26 mouse cellular contexts compared by ENCODE assay signal in the genomic region with DNA sequence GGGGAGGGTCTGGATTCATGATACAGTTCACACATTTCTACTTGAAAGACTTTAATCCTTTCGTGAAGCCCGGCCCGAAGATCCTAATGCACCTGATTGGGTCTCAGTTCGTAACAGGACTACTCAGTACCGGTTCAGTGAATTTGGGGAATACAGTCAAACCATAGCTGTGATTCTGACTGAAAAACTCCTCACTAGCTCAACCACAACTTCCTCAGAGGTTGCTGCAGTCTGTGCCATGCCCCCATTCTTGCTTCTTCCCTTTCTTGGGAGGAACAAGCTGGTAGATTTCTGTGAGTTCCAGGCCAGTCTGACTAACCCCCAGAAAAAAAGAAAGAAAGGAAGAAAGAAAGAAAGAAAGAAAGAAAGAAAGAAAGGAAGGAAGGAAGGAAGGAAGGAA.
"Had no signal": no experiment of that assay in that cellular context is flagged by ENCODE, and none has a peak within 500 bp of the region (broad histone marks: within the 10 kb centered on the region; RNA-seq: fewer than 3 reads in every experiment).

No protein-coding gene starts in this region.

- H3K36me3 ChIP-seq: heart, embryonic 13.5 days; heart, embryonic 15.5 days; hindbrain, embryonic 10.5 days; hindbrain, embryonic 12.5 days; limb, embryonic 13.5 days; limb, embryonic 15.5 days; liver, embryonic 12.5 days had no signal

- H3K9me3 ChIP-seq: heart, embryonic 13.5 days; heart, embryonic 15.5 days; hindbrain, embryonic 10.5 days; hindbrain, embryonic 12.5 days; limb, embryonic 13.5 days; limb, embryonic 15.5 days; liver, embryonic 12.5 days had no signal

- H3K27ac ChIP-seq: gastrocnemius, adult 2 months; heart, adult 2 months; heart, embryonic 13.5 days; heart, embryonic 15.5 days; hindbrain, embryonic 10.5 days; hindbrain, embryonic 12.5 days; hindbrain, embryonic 14.5 days; limb, embryonic 13.5 days; limb, embryonic 15.5 days; liver, embryonic 12.5 days; liver, embryonic 14.5 days had no signal

- H3K4me2 ChIP-seq: heart, embryonic 11.5 days; heart, embryonic 13.5 days; heart, embryonic 15.5 days; hindbrain, embryonic 12.5 days; hindbrain, embryonic 14.5 days; limb, embryonic 13.5 days; limb, embryonic 15.5 days; liver, embryonic 12.5 days had no signal

- ATAC-seq: hindbrain, embryonic 16.5 days; intestine, embryonic 16.5 days; liver, embryonic 12.5 days had no signal

- H3K27me3 ChIP-seq: heart, embryonic 13.5 days; heart, embryonic 15.5 days; hindbrain, embryonic 12.5 days; limb, embryonic 13.5 days; limb, embryonic 15.5 days had no signal

- H3K4me1 ChIP-seq: heart, embryonic 13.5 days; heart, embryonic 15.5 days; hindbrain, embryonic 10.5 days; hindbrain, embryonic 12.5 days; limb, embryonic 13.5 days; limb, embryonic 15.5 days; liver, embryonic 12.5 days had no signal

- H3K4me3 ChIP-seq: gastrocnemius, adult 2 months; heart, adult 2 months; heart, embryonic 13.5 days; heart, embryonic 15.5 days; hindbrain, embryonic 10.5 days; hindbrain, embryonic 12.5 days; limb, embryonic 13.5 days; limb, embryonic 15.5 days; liver, embryonic 12.5 days had no signal

- DNase-seq: gastrocnemius, adult 2 months; gastrocnemius, postnatal 10 days; gastrocnemius, postnatal 25 days; heart, adult 11 months; heart, adult 2 months; heart, postnatal 14 days; heart, postnatal 36 days; kidney, adult 11 months; kidney, adult 2 months; kidney, postnatal 10 days; kidney, postnatal 25 days; kidney, postnatal 4 days; layer of hippocampus, adult 9-11 months; layer of hippocampus, postnatal 36 days had no signal

- H3K9ac ChIP-seq: heart, embryonic 13.5 days; heart, embryonic 15.5 days; hindbrain, embryonic 12.5 days; hindbrain, embryonic 14.5 days; limb, embryonic 13.5 days; limb, embryonic 15.5 days; liver, embryonic 12.5 days; liver, embryonic 14.5 days had no signal
